Mouse (Mus musculus): ENCODE measurements around the gene Olfr776. TPM values are rescaled to one million over a fixed set of nuclear protein-coding genes. Genes with fewer than 3 reads are reported as not detected.
"Not testable (repeated sequence)": the region's sequence is repeated elsewhere in the genome, so short reads cannot be mapped to it uniquely, and the experiment has no call there.

Olfr776 gene
- polyA plus RNA-seq (2012; rRNA removed), result not detected in 2 replicates

DNA sequence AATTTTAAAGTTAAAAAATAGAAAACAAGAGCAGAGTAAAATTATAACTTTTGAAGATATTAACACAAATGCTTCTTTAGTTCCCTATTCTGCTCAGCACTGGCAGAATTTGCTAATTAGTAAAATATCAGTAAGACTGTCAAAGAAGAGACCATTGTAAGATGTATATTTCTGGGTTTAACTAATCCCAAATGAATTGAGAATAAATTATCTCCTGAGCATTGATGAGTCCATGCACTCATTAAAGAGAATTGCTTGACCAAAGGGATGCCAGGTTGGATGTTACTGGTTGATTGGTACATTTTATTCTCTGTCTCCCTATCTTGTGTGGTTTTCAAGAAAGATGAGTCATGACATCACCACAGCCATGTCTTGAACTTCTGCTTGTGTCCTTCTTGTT is at the start of gene Olfr776:
Gene Olfr776, plus strand, starts transcription at position 301 of the 400 bp plus-strand sequence.
- no peak for DNase-seq (ENCODE audit: low read depth)
- TF ChIP-seq CTCF (IDR thresholded peaks at IDR 0.05; ENCODE audit: borderline replicate concordance, extremely low read depth, insufficient read depth, insufficient read length), result no peak
- TF ChIP-seq POLR2A (IDR thresholded peaks at IDR 0.05; ENCODE audit: borderline replicate concordance, extremely low read depth, insufficient read depth, insufficient read length, poor library complexity, severe bottlenecking), result no peak

- DNase-seq (ENCODE audit: low read depth), result no peak
- TF ChIP-seq POLR2A (IDR thresholded peaks at IDR 0.05; ENCODE audit: borderline replicate concordance, extremely low read depth, insufficient read depth, insufficient read length, poor library complexity, severe bottlenecking) (no peak), CTCF (IDR thresholded peaks at IDR 0.05; ENCODE audit: borderline replicate concordance, extremely low read depth, insufficient read depth, insufficient read length) (no peak)
Measured at GRCm38 (mm10) chr10:129230737-129231136, 28.2 kb upstream of the Olfr776 start.

DNA sequence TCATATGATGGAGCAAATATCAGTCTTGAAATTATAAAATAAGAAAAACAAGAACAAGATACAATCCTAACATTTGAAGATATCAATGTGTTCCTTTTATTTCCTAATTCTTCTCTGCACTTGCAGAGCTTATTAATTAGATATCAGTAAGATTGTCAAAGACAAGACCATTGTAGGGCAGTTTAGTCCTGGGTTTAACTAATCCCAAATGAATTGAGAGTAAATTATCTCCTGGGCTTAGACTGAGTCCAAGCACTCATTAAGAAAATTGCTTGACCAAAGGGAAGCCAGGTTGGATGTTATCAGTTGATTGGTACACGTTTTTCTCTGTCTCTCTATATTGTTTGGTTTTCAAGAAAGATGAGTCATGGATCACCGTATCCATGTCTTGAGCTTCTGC is 23.0 kb upstream of the Olfr776 start, which contains the start of gene Olfr774:
Gene Olfr774, plus strand, starts transcription at position 301 of the 400 bp plus-strand sequence.
- TF ChIP-seq CTCF (IDR thresholded peaks at IDR 0.05; ENCODE audit: borderline replicate concordance, extremely low read depth, insufficient read depth, insufficient read length) (no peak), POLR2A (IDR thresholded peaks at IDR 0.05; ENCODE audit: borderline replicate concordance, extremely low read depth, insufficient read depth, insufficient read length, poor library complexity, severe bottlenecking) (no peak)
- DNase-seq (ENCODE audit: low read depth), result no peak

DNA sequence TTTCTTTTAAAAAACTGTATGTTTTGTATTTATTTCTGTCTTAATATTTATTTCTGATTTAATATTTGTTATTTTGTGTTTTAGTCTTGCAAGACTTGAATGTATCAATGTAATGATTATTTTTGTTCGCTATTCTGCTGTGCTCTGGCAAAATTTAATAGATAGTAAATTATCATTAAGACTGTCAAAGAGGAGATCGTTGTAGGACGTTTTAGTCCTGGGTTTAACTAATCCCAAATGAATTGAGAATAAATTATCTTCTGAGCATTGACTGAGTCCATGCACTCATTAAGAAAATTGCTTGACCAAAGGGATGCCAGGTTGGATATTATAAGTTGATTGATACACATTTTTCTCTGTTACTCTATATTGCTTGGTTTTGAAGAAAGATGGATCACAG is 10.8 kb upstream of the Olfr776 start, which contains the start of gene Olfr775:
Gene Olfr775, plus strand, starts transcription at position 301 of the 400 bp plus-strand sequence.
- TF ChIP-seq POLR2A (IDR thresholded peaks at IDR 0.05; ENCODE audit: borderline replicate concordance, extremely low read depth, insufficient read depth, insufficient read length, poor library complexity, severe bottlenecking), result no peak
- no peak for TF ChIP-seq CTCF (IDR thresholded peaks at IDR 0.05; ENCODE audit: borderline replicate concordance, extremely low read depth, insufficient read depth, insufficient read length)
- no peak for DNase-seq (ENCODE audit: low read depth)

DNA sequence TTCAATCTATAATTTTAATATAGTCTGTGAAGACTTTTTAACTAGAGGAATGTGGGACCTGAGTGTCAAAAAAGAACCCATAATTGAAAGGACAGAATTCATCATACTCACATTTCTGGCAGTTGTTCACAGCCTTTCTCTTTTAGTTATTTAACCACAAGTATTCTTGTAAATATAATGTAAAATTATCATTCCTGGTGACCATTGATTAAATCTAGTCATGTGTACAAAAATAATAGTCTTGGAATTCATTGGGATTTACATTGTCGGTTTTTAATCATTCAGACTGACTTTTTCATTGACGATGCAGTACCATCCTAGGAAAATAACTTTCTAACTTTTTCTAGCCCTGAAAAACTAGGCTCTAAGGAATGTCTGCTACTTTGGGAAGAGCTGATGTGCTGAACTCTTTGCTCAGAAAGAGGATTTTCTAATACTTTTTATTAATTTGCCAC is 12.2 kb downstream of the Olfr776 start, which contains the start of gene Olfr777:
Gene Olfr777, minus strand, starts transcription at position 405 of the 455 bp plus-strand sequence.
- no peak for DNase-seq (ENCODE audit: low read depth)
- TF ChIP-seq POLR2A (IDR thresholded peaks at IDR 0.05; ENCODE audit: borderline replicate concordance, extremely low read depth, insufficient read depth, insufficient read length, poor library complexity, severe bottlenecking), result no peak
- no peak for TF ChIP-seq CTCF (IDR thresholded peaks at IDR 0.05; ENCODE audit: borderline replicate concordance, extremely low read depth, insufficient read depth, insufficient read length)

DNA sequence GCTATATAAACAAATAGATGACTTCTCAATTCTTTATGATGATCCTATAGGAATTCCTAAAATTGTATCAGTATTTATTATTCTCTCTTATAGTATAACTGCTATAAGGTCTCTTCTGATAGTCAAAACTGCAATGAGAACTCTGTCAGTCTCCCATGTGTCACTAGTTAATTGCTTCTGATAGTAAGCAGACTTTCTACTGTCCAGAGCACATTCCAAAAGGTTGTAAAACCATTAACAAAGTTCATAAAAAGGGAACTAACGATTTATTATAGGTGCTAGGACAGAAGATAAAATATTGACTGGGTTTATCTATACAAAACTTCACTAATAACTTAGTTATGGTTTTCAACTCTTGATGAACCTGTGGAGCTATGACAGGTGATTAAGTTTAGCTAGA is 54.0 kb downstream of the Olfr776 start:
- DNase-seq (ENCODE audit: low read depth), result not testable (repeated sequence)

- not testable (repeated sequence) for DNase-seq (ENCODE audit: low read depth)
Measured at GRCm38 (mm10) chr10:129313521-129313920, 54.6 kb downstream of the Olfr776 start.

Other genes with a start within 250 kb of the Olfr776 start
- gene Olfr763, start 248.3 kb upstream of the Olfr776 start, polyA plus RNA-seq (2012; rRNA removed), result not detected in 2 replicates
- not detected in 2 replicates for gene Olfr764-ps1, start 219.2 kb upstream of the Olfr776 start, polyA plus RNA-seq (2012; rRNA removed)
- not detected in 2 replicates for gene Olfr765, start 209.1 kb upstream of the Olfr776 start, polyA plus RNA-seq (2012; rRNA removed)
- gene Olfr766-ps1, start 190.2 kb upstream of the Olfr776 start, polyA plus RNA-seq (2012; rRNA removed), result not detected in 2 replicates
- gene Olfr767, start 176.2 kb upstream of the Olfr776 start, polyA plus RNA-seq (2012; rRNA removed), result not detected in 2 replicates
- gene Olfr768, start 159.8 kb upstream of the Olfr776 start, polyA plus RNA-seq (2012; rRNA removed), result not detected in 2 replicates
- not detected in 2 replicates for gene Olfr769, start 141.3 kb upstream of the Olfr776 start, polyA plus RNA-seq (2012; rRNA removed)
- gene Olfr770, start 120.1 kb upstream of the Olfr776 start, polyA plus RNA-seq (2012; rRNA removed), result not detected in 2 replicates
- gene Olfr771, start 94.4 kb upstream of the Olfr776 start, polyA plus RNA-seq (2012; rRNA removed), result not detected in 2 replicates
- gene Olfr772, start 81.2 kb upstream of the Olfr776 start, polyA plus RNA-seq (2012; rRNA removed), result not detected in 2 replicates
- gene Olfr773, start 71.7 kb upstream of the Olfr776 start, polyA plus RNA-seq (2012; rRNA removed), result not detected in 2 replicates
- not detected in 2 replicates for gene Olfr774, start 22.9 kb upstream of the Olfr776 start, polyA plus RNA-seq (2012; rRNA removed)
- gene Olfr775, start 10.7 kb upstream of the Olfr776 start, polyA plus RNA-seq (2012; rRNA removed), result not detected in 2 replicates
- gene Olfr777, start 12.4 kb downstream of the Olfr776 start, polyA plus RNA-seq (2012; rRNA removed), result not detected in 2 replicates
- not detected in 2 replicates for gene Olfr780, start 59.0 kb downstream of the Olfr776 start, polyA plus RNA-seq (2012; rRNA removed)
- gene Olfr781, start 69.7 kb downstream of the Olfr776 start, polyA plus RNA-seq (2012; rRNA removed), result not detected in 2 replicates
- not detected in 2 replicates for gene Olfr782, start 89.7 kb downstream of the Olfr776 start, polyA plus RNA-seq (2012; rRNA removed)
- 0.08 and 0.16 TPM in 2 replicates for gene Olfr784, start 125.0 kb downstream of the Olfr776 start, polyA plus RNA-seq (2012; rRNA removed)
- not detected in 2 replicates for gene Olfr785, start 146.3 kb downstream of the Olfr776 start, polyA plus RNA-seq (2012; rRNA removed)
- not detected in 2 replicates for gene Olfr786, start 168.2 kb downstream of the Olfr776 start, polyA plus RNA-seq (2012; rRNA removed)
- not detected in 2 replicates for gene Olfr787, start 202.7 kb downstream of the Olfr776 start, polyA plus RNA-seq (2012; rRNA removed)
- gene Olfr788, start 211.9 kb downstream of the Olfr776 start, polyA plus RNA-seq (2012; rRNA removed), result not detected in 2 replicates
- gene Olfr789, start 225.6 kb downstream of the Olfr776 start, polyA plus RNA-seq (2012; rRNA removed), result not detected in 2 replicates
- not detected in 2 replicates for gene Olfr790, start 239.4 kb downstream of the Olfr776 start, polyA plus RNA-seq (2012; rRNA removed)

Measured in brain, embryonic 14.5 days (tissue).